Mouse (Mus musculus) natural killer cell, adult 2 months (primary cell): Measurements from ENCODE around the gene Sprr2a3.
"Not testable (repeated sequence)": the region's sequence is repeated elsewhere in the genome, so short reads cannot be mapped to it uniquely, and the experiment has no call there.

Experiments
- DNase-seq, 2 experiments: peaks; one replicate each; pipeline ENCODE4 v3.0.0; 2022; ENCODE audit warnings: low spot score in 2 of 2

Gene Sprr2a3

GRCm38 (mm10) chr3:92285101-92285500 is at the start of gene Sprr2a3:
TSS of gene Sprr2a3 (plus strand) at chr3:92285417.
- not testable (repeated sequence) for DNase-seq

- DNase-seq = not testable (repeated sequence)
Observed at GRCm38 (mm10) chr3:92236463-92237189, 48.6 kb upstream of the Sprr2a3 start.

- not testable (repeated sequence) for DNase-seq
Observed at GRCm38 (mm10) chr3:92238736-92239135, 46.5 kb upstream of the Sprr2a3 start.

- not testable (repeated sequence) for DNase-seq
Observed at GRCm38 (mm10) chr3:92239197-92239596, 46.0 kb upstream of the Sprr2a3 start.

GRCm38 (mm10) chr3:92244833-92245232 is 40.4 kb upstream of the Sprr2a3 start:
- DNase-seq = not testable (repeated sequence)

GRCm38 (mm10) chr3:92246245-92246644 is 39.0 kb upstream of the Sprr2a3 start:
- not testable (repeated sequence) for DNase-seq

- not testable (repeated sequence) for DNase-seq
Observed at GRCm38 (mm10) chr3:92248494-92248893, 36.7 kb upstream of the Sprr2a3 start.

- not testable (repeated sequence) for DNase-seq
Observed at GRCm38 (mm10) chr3:92250450-92250849, 34.8 kb upstream of the Sprr2a3 start.

- DNase-seq = not testable (repeated sequence)
Observed at GRCm38 (mm10) chr3:92253860-92254259, 31.4 kb upstream of the Sprr2a3 start.

GRCm38 (mm10) chr3:92258526-92258925 is 26.7 kb upstream of the Sprr2a3 start:
- DNase-seq = not testable (repeated sequence)

- not testable (repeated sequence) for DNase-seq
Observed at GRCm38 (mm10) chr3:92263462-92263861, 21.8 kb upstream of the Sprr2a3 start.

- DNase-seq = not testable (repeated sequence)
Observed at GRCm38 (mm10) chr3:92271414-92271985, 13.7 kb upstream of the Sprr2a3 start.

- DNase-seq = not testable (repeated sequence)
Observed at GRCm38 (mm10) chr3:92273504-92273903, 11.7 kb upstream of the Sprr2a3 start.

- DNase-seq = not testable (repeated sequence)
Observed at GRCm38 (mm10) chr3:92274018-92274417, 11.2 kb upstream of the Sprr2a3 start.

- DNase-seq = not testable (repeated sequence)
Observed at GRCm38 (mm10) chr3:92279663-92280062, 5.6 kb upstream of the Sprr2a3 start.

GRCm38 (mm10) chr3:92280963-92281606 is 4.1 kb upstream of the Sprr2a3 start:
- DNase-seq = not testable (repeated sequence)

GRCm38 (mm10) chr3:92288489-92288888 is 3.3 kb downstream of the Sprr2a3 start:
- DNase-seq = not testable (repeated sequence)

- no peak for DNase-seq
Observed at GRCm38 (mm10) chr3:92307406-92307805, 22.2 kb downstream of the Sprr2a3 start.

GRCm38 (mm10) chr3:92316320-92316719 is 31.1 kb downstream of the Sprr2a3 start, which contains the start of gene Sprr2b:
TSS of gene Sprr2b (plus strand) at chr3:92316620.
- DNase-seq = no peak

- no peak for DNase-seq
Observed at GRCm38 (mm10) chr3:92317384-92317783, 32.2 kb downstream of the Sprr2a3 start.

GRCm38 (mm10) chr3:92336278-92336677 is 51.1 kb downstream of the Sprr2a3 start:
- DNase-seq = no peak

- no peak for DNase-seq
Observed at GRCm38 (mm10) chr3:92338840-92339239, 53.6 kb downstream of the Sprr2a3 start, which contains the start of gene Sprr2d. TSS of gene Sprr2d (plus strand) at chr3:92339140.
